Mouse (Mus musculus): ENCODE measurements around the gene Zcchc3.

Gene Zcchc3

GRCm38 (mm10) chr2:152363245-152364147 lies 51.3 kb downstream of the Zcchc3 start:
- DNase-seq (ENCODE audit: low read depth, low spot score) = peak; percentile 50

Measured in skeletal muscle tissue, adult 2 months (tissue).